ENCODE assay signal across 8 mouse cellular contexts in genomic region chr4:131825830-131826229, GRCm38 (mm10). TPM values are rescaled to one million over a fixed set of nuclear protein-coding genes. Genes with fewer than 3 reads are reported as not detected.
DNase-seq lines count a peak whose midpoint lies in the region; ATAC-seq and TF ChIP-seq lines count a peak whose summit lies in the region.
"Had no signal": no experiment of that assay in that cellular context is flagged by ENCODE, and none has a peak within 500 bp of the region (broad histone marks: within the 10 kb centered on the region; RNA-seq: fewer than 3 reads in every experiment).

No protein-coding gene starts in this region.

- no peak overlapping the region for H3K27ac ChIP-seq in liver, embryonic 12.5 days
- H3K27ac ChIP-seq in bone marrow, adult 2 months (ENCODE audit: control insufficient read depth, insufficient read depth, low read depth, low read length, poor library complexity) = no peak overlapping the region

- no peak overlapping the region for H3K4me2 ChIP-seq in liver, embryonic 12.5 days

- peak; percentile 81 for TF ChIP-seq CTCF in bone marrow, adult 2 months (IDR thresholded peaks at IDR 0.05; ENCODE audit: control insufficient read depth, insufficient read depth, low read length)

- H3K4me3 ChIP-seq in liver, embryonic 12.5 days = no peak overlapping the region
- no peak overlapping the region for H3K4me3 ChIP-seq in bone marrow, adult 2 months (replicated peaks; ENCODE audit: control insufficient read depth, low read depth, low read length)
- H3K4me3 ChIP-seq: midbrain, embryonic 12.5 days had no signal

- no peaks in the 10 kb centered on the region for H3K36me3 ChIP-seq in liver, embryonic 12.5 days
- H3K36me3 ChIP-seq: midbrain, embryonic 12.5 days had no signal

- no peak for ATAC-seq in liver, embryonic 12.5 days
- ATAC-seq in neutrophil, adult 5-6 weeks (ENCODE audit: extremely low read depth, insufficient number of reproducible peaks, low FRiP score, poor library complexity, severe bottlenecking) = peak; percentile 36; the same call in 1 of the 2 replicates

- no peaks in the 10 kb centered on the region for H3K9me3 ChIP-seq in liver, embryonic 12.5 days (replicated peaks)
- H3K9me3 ChIP-seq: midbrain, embryonic 12.5 days had no signal

- H3K4me1 ChIP-seq in liver, embryonic 12.5 days = peaks cover 68% of the 10 kb centered on the region
- no peaks in the 10 kb centered on the region for H3K4me1 ChIP-seq in bone marrow, adult 2 months (ENCODE audit: control insufficient read depth, insufficient read depth, low read length)

- no peak overlapping the region for H3K9ac ChIP-seq in liver, embryonic 12.5 days
- H3K9ac ChIP-seq: midbrain, embryonic 12.5 days had no signal

- H3K27me3 ChIP-seq in liver, embryonic 12.5 days (replicated peaks) = peaks cover 36% of the 10 kb centered on the region

- TF ChIP-seq POLR2A in bone marrow, adult 2 months (IDR thresholded peaks at IDR 0.05; ENCODE audit: borderline replicate concordance, control insufficient read depth, low read depth, low read length) = no peak

- DNase-seq in liver = peak; percentile 71
- peak; percentile 62 for DNase-seq in induced T-regulatory cell, adult 2 months (ENCODE audit: low read depth)
- DNase-seq in right cerebral cortex, postnatal 4 days = no peak
- no peak for DNase-seq in layer of hippocampus, adult 18-20 months (ENCODE audit: low spot score in 2 of 2)

- WGBS in liver, embryonic 12.5 days (ENCODE audit: insufficient replicate concordance) = 22% methylated on average over 8 of the region's 8 CpGs
- WGBS in bone marrow, adult 2 months = 26% methylated on average over 8 of the region's 8 CpGs

RNA-seq across cellular contexts. Expression of gene Ptpru, which starts 12.3 kb away (rescaled TPM):
- 2.7 and 2.8 TPM in 2 replicates for polyA plus RNA-seq in liver, embryonic 12.5 days (2016; fragmentation: Nextera tagmentation; extraction: Ambion mirVana)
- polyA plus RNA-seq in bone marrow, adult 2 months (2011; ENCODE audit: insufficient read depth, insufficient read length, low replicate concordance, missing spikeins) = 8.9 and 15.1 TPM in 2 replicates
- total RNA-seq in neutrophil, adult 5-6 weeks (2017) = not detected in 2 replicates
- 10 to 100 TPM; 85.0 to 98.5 TPM for total RNA-seq in layer of hippocampus, adult 18-20 months (2021)

RNA-seq across cellular contexts. Expression of gene Mecr, which starts 17.4 kb away (rescaled TPM):
- 44.4 and 49.4 TPM in 2 replicates for polyA plus RNA-seq in liver, embryonic 12.5 days (2016; fragmentation: Nextera tagmentation; extraction: Ambion mirVana)
- polyA plus RNA-seq in bone marrow, adult 2 months (2011; ENCODE audit: insufficient read depth, insufficient read length, low replicate concordance, missing spikeins) = 17.6 and 25.8 TPM in 2 replicates
- total RNA-seq in neutrophil, adult 5-6 weeks (2017) = 10.5 and 15.0 TPM in 2 replicates
- total RNA-seq in layer of hippocampus, adult 18-20 months (2021) = 10 to 100 TPM; 27.7 TPM

RNA-seq across cellular contexts. Expression of gene Srsf4, which starts 47.6 kb away (rescaled TPM):
- 94.9 and 97.5 TPM in 2 replicates for polyA plus RNA-seq in liver, embryonic 12.5 days (2016; fragmentation: Nextera tagmentation; extraction: Ambion mirVana)
- 66.4 and 72.5 TPM in 2 replicates for polyA plus RNA-seq in bone marrow, adult 2 months (2011; ENCODE audit: insufficient read depth, insufficient read length, low replicate concordance, missing spikeins)
- 65.4 and 66.6 TPM in 2 replicates for total RNA-seq in neutrophil, adult 5-6 weeks (2017)
- 10 to 100 TPM; 71.4 to 71.5 TPM for total RNA-seq in layer of hippocampus, adult 18-20 months (2021)

Comparison
In these comparisons a context has a peak if more than half of its experiments do, and no peak if none do; other contexts are left out.
1. DNase-seq: peak in liver (single experiment) and induced T-regulatory cell, adult 2 months (single experiment); none in right cerebral cortex, postnatal 4 days (single experiment) and layer of hippocampus, adult 18-20 months (0 of 2).
2. RNA of gene Ptpru, which starts 12.3 kb away (total RNA-seq): 85.0 to 98.5 TPM in layer of hippocampus, adult 18-20 months; not detected in neutrophil, adult 5-6 weeks; every median in the first group is over 10 times any median in the second.